Mouse (Mus musculus) spleen, adult 2 months (tissue): Measurements from ENCODE around the gene Kat7.

Experiments used
- CTCF ChIP-seq: fragments of 200-500 bp; IDR thresholded peaks from 2 replicates; pipeline ENCODE4 v1.5.1; 2011; ENCODE audit warnings: mild to moderate bottlenecking, inconsistent platforms; ENCODE audit not compliant: insufficient read depth, insufficient read length, insufficient replicate concordance; ENCODE audit errors: extremely low read depth
- POLR2A ChIP-seq: fragments of 200-500 bp; IDR thresholded peaks from 2 replicates; pipeline ENCODE4 v1.6.1; 2011; ENCODE audit warnings: low read depth, low read length, inconsistent platforms

GRCm38 (mm10) chr11:95232329-95232696 is 77.7 kb downstream of the Kat7 start:
- TF ChIP-seq CTCF = no peak
- TF ChIP-seq POLR2A = no peak
